Mouse (Mus musculus) ES-E14 (cell line): ENCODE measurements around the gene Spata1. TPM values are rescaled to one million over a fixed set of nuclear protein-coding genes. Genes with fewer than 3 reads are reported as not detected.
A peak's percentile ranks its signal among the peaks of the same experiment; 100 is the strongest.

Experiments used
- DNase-seq: peaks from one replicate; pipeline ENCODE4 v3.0.0-alpha.2; 2013; ENCODE audit warnings: low read depth, low spot score
- H3K27ac ChIP-seq: 2 replicates; pipeline ENCODE4 v1.5.1; 2012; ENCODE audit warnings: low read depth, mild to moderate bottlenecking, low read length, moderate library complexity, mixed read lengths; ENCODE audit not compliant: poor library complexity, insufficient read depth, severe bottlenecking
- H3K36me3 ChIP-seq: 2 replicates; pipeline ENCODE4 v1.6.1; 2012; ENCODE audit warnings: mild to moderate bottlenecking, low read length, moderate library complexity, mixed read lengths; ENCODE audit not compliant: control insufficient read depth, poor library complexity, insufficient read depth, severe bottlenecking
- H3K4me1 ChIP-seq, 2 experiments: fragments of 150-350 bp in 1 of 2; sonication (generic) in 1 of 2; 2 replicates each; pipeline ENCODE4 v1.6.1; 2012; ENCODE audit warnings: low read length in 2 of 2, mild to moderate bottlenecking in 1 of 2, mixed read lengths in 1 of 2; ENCODE audit not compliant: control insufficient read depth in 2 of 2, insufficient read depth in 2 of 2, poor library complexity in 1 of 2
- H3K4me3 ChIP-seq, 2 experiments: fragments of 150-350 bp in 1 of 2; sonication (generic) in 1 of 2; 2 replicates each; pipeline ENCODE4 v1.5.1; 2012; ENCODE audit warnings: low read length in 2 of 2, low read depth in 1 of 2, mild to moderate bottlenecking in 1 of 2, mixed read lengths in 1 of 2; ENCODE audit not compliant: insufficient read depth in 1 of 2, poor library complexity in 1 of 2, severe bottlenecking in 1 of 2
- H3K9ac ChIP-seq: 2 replicates; pipeline ENCODE4 v1.6.1; 2012; ENCODE audit warnings: low read depth, mild to moderate bottlenecking, low read length, mixed read lengths; ENCODE audit not compliant: poor library complexity, insufficient read depth, severe bottlenecking
- H3K9me3 ChIP-seq: fragments of 150-350 bp; sonication (generic); 2 replicates; pipeline ENCODE4 v1.6.1; 2012; ENCODE audit warnings: low read depth, mild to moderate bottlenecking, low read length; ENCODE audit not compliant: control insufficient read depth, insufficient read depth
- CHD2 ChIP-seq: IDR thresholded peaks from 2 replicates; pipeline ENCODE4 v1.6.1; 2014; ENCODE audit warnings: mild to moderate bottlenecking, low read depth, low read length, inconsistent platforms
- HCFC1 ChIP-seq: IDR thresholded peaks from 2 replicates; pipeline ENCODE4 v1.6.1; 2012; ENCODE audit warnings: low read length, inconsistent platforms, borderline replicate concordance; ENCODE audit not compliant: insufficient read depth
- MAFK ChIP-seq: IDR thresholded peaks from 2 replicates; pipeline ENCODE4 v1.6.1; 2014; ENCODE audit warnings: mild to moderate bottlenecking, low read depth, low read length, inconsistent platforms; ENCODE audit not compliant: insufficient read depth
- ZC3H11A ChIP-seq: IDR thresholded peaks from 2 replicates; pipeline ENCODE4 v1.6.1; 2012; ENCODE audit warnings: low read depth, mild to moderate bottlenecking, inconsistent platforms, low read length, borderline replicate concordance
- ZNF384 ChIP-seq: IDR thresholded peaks from 2 replicates; pipeline ENCODE4 v1.6.1; 2012; ENCODE audit warnings: low read depth, low read length, inconsistent platforms
- in situ Hi-C, 2 experiments: fragments of 600-800 bp; cut with MboI; formaldehyde crosslinking; loops; one replicate each; pipeline ENCODE4 v1.15.1; 2025; ENCODE audit warnings: low sequenced_read_pairs in 2 of 2, inconsistent platforms in 1 of 2; ENCODE audit not compliant: unreplicated experiment in 2 of 2
- total RNA-seq: library from RNA; depleted of rRNA; stranded (reverse); fragments of 300-350 nt; gene quantifications from 2 replicates; pipeline ENCODE4 v1.2.3, GENCODE M21; 2012

Gene Spata1
- total RNA-seq, 1 experiment, result 3.1 TPM

DNA sequence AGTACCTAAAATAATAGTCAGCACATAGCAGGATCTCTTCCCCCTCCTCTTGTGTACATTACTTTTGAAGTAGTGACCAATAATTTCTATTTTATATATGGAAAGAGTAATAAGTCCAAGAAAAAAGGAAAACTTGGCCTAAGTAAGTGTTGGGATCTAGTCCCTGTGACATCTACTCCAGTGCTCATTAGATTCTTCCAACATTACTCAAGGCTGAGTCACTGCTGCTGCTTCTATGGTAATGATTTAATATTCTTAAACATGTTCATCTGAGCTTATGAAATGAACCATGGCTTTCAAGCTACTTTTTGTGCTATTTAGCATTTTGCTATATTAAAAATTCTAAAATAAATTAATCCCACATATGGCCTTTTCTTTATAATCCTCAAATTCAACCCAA is 25.8 kb downstream of the Spata1 start:
- no peak overlapping the region for H3K9ac ChIP-seq
- no peaks in the 10 kb centered on the region for H3K9me3 ChIP-seq
- in situ Hi-C loops, result no loop called here
- H3K36me3 ChIP-seq, result no peaks in the 10 kb centered on the region
- H3K4me3 ChIP-seq, result no peak overlapping the region
- TF ChIP-seq HCFC1 (no peak), ZC3H11A (no peak), CHD2 (no peak), MAFK (no peak), ZNF384 (no peak)
- DNase-seq, result no peak
- H3K4me1 ChIP-seq, result peaks cover 0 to 4% of the 10 kb centered on the region in 2 experiments; a peak in 2 of 4 replicates
- H3K27ac ChIP-seq, result no peak overlapping the region

DNA sequence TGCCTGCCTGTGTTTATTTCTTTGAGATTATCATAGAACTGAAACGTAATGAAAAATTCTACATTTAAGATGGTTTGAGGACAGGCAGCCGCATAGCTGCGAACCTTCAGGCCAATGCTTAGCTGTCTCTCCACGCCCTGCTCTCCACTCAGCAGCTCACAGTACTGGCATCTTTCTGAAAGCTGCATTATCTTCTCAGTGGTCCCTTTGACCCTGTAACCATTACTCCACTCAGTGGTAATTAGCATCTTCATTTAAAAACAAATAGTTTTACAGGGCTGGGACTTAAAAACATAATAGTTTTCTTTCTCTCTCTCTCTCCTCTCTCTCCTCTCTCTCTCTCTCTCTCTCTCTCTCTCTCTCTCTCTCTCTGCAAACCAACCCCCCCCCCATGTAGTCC is 26.9 kb downstream of the Spata1 start:
- H3K36me3 ChIP-seq, result no peaks in the 10 kb centered on the region
- H3K27ac ChIP-seq, result no peak overlapping the region
- DNase-seq, result no peak
- in situ Hi-C loops, result no loop called here
- H3K9me3 ChIP-seq, result no peaks in the 10 kb centered on the region
- peaks cover 0 to 4% of the 10 kb centered on the region in 2 experiments; a peak in 2 of 4 replicates for H3K4me1 ChIP-seq
- H3K4me3 ChIP-seq, result no peak overlapping the region
- H3K9ac ChIP-seq, result no peak overlapping the region
- no peak for TF ChIP-seq ZC3H11A
- no peak for TF ChIP-seq ZNF384
- no peak for TF ChIP-seq CHD2

DNA sequence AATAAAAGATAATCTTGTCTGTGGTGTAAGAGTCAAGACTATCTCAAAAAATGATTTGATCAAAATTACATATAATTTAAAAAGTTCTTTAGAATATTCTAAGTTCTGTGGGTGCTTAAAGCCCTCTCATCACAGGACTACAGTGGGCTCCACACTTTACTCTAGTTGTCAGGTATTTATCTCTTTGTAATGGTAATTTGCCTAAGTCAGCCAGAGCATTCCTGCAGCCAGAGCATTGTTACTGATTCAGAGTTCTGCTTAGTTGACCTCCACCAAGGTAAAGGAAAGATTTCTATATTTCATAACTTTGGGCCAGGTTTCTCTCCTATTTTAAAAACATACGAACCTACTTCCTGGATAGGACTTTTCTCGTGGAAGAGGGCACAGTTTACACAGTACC is 30.3 kb downstream of the Spata1 start:
- peaks cover 0 to 4% of the 10 kb centered on the region in 2 experiments; a peak in 2 of 4 replicates for H3K4me1 ChIP-seq
- no peak overlapping the region for H3K27ac ChIP-seq
- DNase-seq, result no peak
- H3K9ac ChIP-seq, result no peak overlapping the region
- TF ChIP-seq MAFK, result no peak
- 0 out of 2 replicates have a peak, but pooled peaks have one; percentile 42 for TF ChIP-seq CHD2
- TF ChIP-seq ZC3H11A, result no peak
- TF ChIP-seq HCFC1, result no peak
- no peak for TF ChIP-seq ZNF384
- no peaks in the 10 kb centered on the region for H3K9me3 ChIP-seq
- H3K4me3 ChIP-seq, result no peak overlapping the region
- no peaks in the 10 kb centered on the region for H3K36me3 ChIP-seq
- in situ Hi-C loops, result no loop called here

DNA sequence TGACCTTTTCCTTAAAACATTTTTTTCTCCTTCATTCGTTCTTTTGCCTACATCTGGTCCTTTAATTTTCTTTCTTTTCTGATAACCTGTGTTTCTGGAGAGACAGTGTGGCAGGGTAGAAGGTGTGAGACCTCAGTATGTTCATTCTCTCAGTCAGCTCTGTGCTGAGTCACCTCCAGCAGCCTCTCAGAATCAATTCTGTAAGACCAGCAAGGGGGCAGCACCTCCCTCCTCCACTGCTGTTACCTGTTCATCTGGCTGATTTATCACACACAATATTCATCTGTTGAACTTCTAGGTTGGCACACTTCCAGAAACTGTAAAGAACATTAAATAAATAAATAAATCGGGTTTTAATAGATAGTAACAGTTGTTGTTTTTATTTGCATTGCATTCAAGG is 36.6 kb downstream of the Spata1 start:
- H3K36me3 ChIP-seq, result no peaks in the 10 kb centered on the region; the same call in 1 of the 2 replicates
- no peak overlapping the region for H3K9ac ChIP-seq
- no peaks in the 10 kb centered on the region for H3K9me3 ChIP-seq
- 0 out of 4 replicates have a peak, but pooled peaks cover 0 to 2% of the 10 kb centered on the region in 2 experiments for H3K4me1 ChIP-seq
- TF ChIP-seq ZNF384 (no peak), MAFK (0 out of 2 replicates have a peak, but pooled peaks have one; percentile 47)
- in situ Hi-C loops, result no loop called here
- no peak for DNase-seq
- H3K27ac ChIP-seq, result no peak overlapping the region
- H3K4me3 ChIP-seq, result no peak overlapping the region

DNA sequence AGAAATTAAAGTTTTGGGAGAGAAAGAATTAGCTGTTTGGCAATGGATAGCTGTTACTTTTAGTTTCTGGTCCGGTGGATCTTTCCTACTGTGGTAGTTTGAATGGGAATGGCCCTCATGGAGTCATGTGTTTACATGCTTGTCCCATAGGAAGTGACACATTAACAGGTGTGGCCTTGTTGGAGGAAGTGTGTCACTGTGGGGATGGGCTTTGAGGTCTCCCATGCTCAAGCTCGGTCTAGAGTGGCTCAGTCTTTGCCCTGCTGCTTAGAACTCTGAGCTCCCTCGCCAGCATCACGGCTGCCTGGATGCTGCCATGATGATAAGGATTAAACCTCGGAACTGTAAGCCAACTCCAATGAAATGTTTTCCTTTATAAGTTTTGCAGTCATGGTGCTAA is 48.2 kb downstream of the Spata1 start:
- H3K27ac ChIP-seq, result no peak overlapping the region
- in situ Hi-C loops, result no loop called here
- DNase-seq, result no peak
- H3K9me3 ChIP-seq, result no peaks in the 10 kb centered on the region
- no peaks in the 10 kb centered on the region for H3K36me3 ChIP-seq
- TF ChIP-seq ZC3H11A (no peak), ZNF384 (no peak), HCFC1 (no peak), CHD2 (no peak), MAFK (no peak)
- peak overlapping the region; percentile 26; the same call in 1 of the 2 replicates for H3K9ac ChIP-seq
- peak overlapping the region; percentile 36 to 95; a peak in 3 of 4 replicates for H3K4me3 ChIP-seq
- peaks cover 3 to 5% of the 10 kb centered on the region in 2 experiments; a peak in 2 of 4 replicates for H3K4me1 ChIP-seq
